ENCODE assay signal across 13 mouse cellular contexts in the genomic region with DNA sequence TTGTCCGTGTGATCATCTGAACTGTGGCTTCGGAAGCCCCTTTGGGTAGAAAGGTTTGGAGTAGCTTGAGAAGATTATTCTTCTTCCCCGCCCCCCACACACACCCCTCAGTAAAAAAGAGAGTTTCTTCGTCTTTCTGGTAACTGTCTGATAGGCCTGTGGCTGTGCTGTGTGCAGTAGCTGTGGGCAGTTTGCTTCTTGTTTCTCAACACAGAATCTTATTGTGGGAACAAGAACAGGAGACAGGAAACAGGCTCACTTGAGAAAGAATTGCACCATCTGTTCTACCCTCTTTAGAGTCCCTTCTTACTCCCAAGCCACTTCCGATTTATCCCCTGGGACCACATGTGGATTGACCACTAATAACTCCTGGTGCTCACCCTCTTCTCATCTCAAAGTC.
DNase-seq lines count a peak whose midpoint lies in the region; ATAC-seq lines count a peak whose summit lies in the region.
"Had no signal": no experiment of that assay in that cellular context is flagged by ENCODE, and none has a peak within 500 bp of the region (broad histone marks: within the 10 kb centered on the region; RNA-seq: fewer than 3 reads in every experiment).

No protein-coding gene starts in this region.

- DNase-seq in layer of hippocampus, adult 11-12 months (ENCODE audit: low spot score) = peak; percentile 11
- no peak for DNase-seq in layer of hippocampus, postnatal 14 days (ENCODE audit: low spot score in 2 of 2)
- peak; percentile 24 for DNase-seq in lung, postnatal 36 days
- DNase-seq in lung, postnatal 4 days = no peak
- DNase-seq in c-Kit-positive CD71-negative TER-119-negative erythroid progenitor cells, embryonic 14.5 days (ENCODE audit: low read depth) = peak; percentile 16
- DNase-seq in MN1 (ENCODE audit: low spot score) = no peak
- DNase-seq: adrenal gland, postnatal 25 days; cerebellum, adult 9-11 months; gastrocnemius, postnatal 14 days; kidney, postnatal 4 days; right cerebral cortex, postnatal 4 days; thymus, adult 2 months had no signal

- ATAC-seq in megakaryocyte progenitor cell, adult 5-6 weeks (replicated peaks; ENCODE audit: poor library complexity) = peak; percentile 82

Comparison
In these comparisons a context has a peak if more than half of its experiments do, and no peak if none do; other contexts are left out.
1. DNase-seq: peak in layer of hippocampus, adult 11-12 months (single experiment), lung, postnatal 36 days (single experiment) and c-Kit-positive CD71-negative TER-119-negative erythroid progenitor cells, embryonic 14.5 days (single experiment); none in layer of hippocampus, postnatal 14 days (0 of 2), lung, postnatal 4 days (0 of 2) and MN1 (single experiment).